Mouse (Mus musculus): ENCODE data around the gene Rpa1. TPM values are rescaled to one million over a fixed set of nuclear protein-coding genes. Genes with fewer than 3 reads are reported as not detected.

Gene Rpa1
- polyA plus RNA-seq, 2 experiments, result 79.9 to 92.7 TPM

DNA sequence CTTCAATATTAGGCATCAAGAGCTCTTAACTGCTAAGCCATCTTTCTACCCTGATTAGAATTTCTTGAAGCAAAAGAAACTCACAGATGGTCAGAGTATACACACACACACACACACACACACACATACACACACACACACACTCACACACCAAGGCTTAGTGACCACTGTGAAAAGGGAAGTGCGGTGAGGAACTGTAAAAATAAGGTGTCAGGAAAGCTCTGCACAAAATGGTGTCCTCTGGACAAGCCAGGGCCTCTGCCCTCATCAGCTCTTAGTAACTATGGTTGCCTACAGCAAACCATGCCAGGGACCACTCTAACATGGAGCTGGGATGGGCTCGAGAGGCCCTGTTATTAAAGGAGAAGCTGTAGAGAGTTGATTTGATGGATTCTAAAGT is 23.7 kb downstream of the Rpa1 start:
- no peak for TF ChIP-seq POLR2A (IDR thresholded peaks at IDR 0.05; ENCODE audit: borderline replicate concordance, extremely low read depth, insufficient read depth, insufficient read length)
- ATAC-seq (ENCODE audit: low FRiP score, low read depth), result no peak

DNA sequence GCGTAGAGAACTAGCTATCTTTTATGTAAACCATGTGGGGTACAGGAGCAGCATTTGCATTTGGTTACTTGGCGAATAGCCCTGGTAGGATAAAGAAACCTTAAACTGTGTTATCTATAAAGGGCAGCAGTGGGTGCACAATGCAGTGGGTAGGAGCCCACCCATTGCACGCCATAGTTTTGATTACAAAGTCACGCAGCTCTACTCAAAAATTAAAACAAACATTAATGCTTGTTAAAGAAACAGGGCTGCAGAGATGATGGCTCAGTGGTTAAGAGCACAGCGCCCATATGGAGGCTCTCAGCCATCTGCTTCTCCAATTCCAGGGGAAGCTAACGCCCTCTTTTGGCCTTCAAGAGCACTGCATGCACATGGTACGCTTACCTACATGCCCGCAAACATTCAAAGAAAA is 24.8 kb downstream of the Rpa1 start:
- no peaks in the 10 kb centered on the region for H3K27me3 ChIP-seq (ENCODE audit: control insufficient read depth, insufficient read depth, low read length)
- H3K4me2 ChIP-seq (replicated peaks; ENCODE audit: low read depth, low read length, severe bottlenecking), result no peak overlapping the region
- H3K27ac ChIP-seq (replicated peaks; ENCODE audit: low read depth, low read length), result no peak overlapping the region
- H3K36me3 ChIP-seq (ENCODE audit: control insufficient read depth, insufficient read depth, low read length), result peaks cover 16% of the 10 kb centered on the region
- H3K4me1 ChIP-seq (ENCODE audit: control insufficient read depth, insufficient read depth, low read length), result no peaks in the 10 kb centered on the region
- no peak overlapping the region for H3K9ac ChIP-seq (ENCODE audit: low read depth, low read length, severe bottlenecking)
- H3K9me3 ChIP-seq (ENCODE audit: control insufficient read depth, low read length), result no peaks in the 10 kb centered on the region
- no peak for ATAC-seq (ENCODE audit: low FRiP score, low read depth)
- no peak overlapping the region for H3K4me3 ChIP-seq (replicated peaks; ENCODE audit: low read length)
- TF ChIP-seq POLR2A (IDR thresholded peaks at IDR 0.05; ENCODE audit: borderline replicate concordance, extremely low read depth, insufficient read depth, insufficient read length), result no peak
- DNase-seq (ENCODE audit: low spot score), result no peak
- WGBS, result 75% methylated on average over 8 of the region's 8 CpGs

More for the DNA sequence above, 23.7 kb downstream of the Rpa1 start:
- Histone ChIP-seq H3K9me3 (ENCODE audit: control insufficient read depth, low read length) (no peaks in the 10 kb centered on the region), H3K4me2 (replicated peaks; ENCODE audit: low read depth, low read length, severe bottlenecking) (no peak overlapping the region), H3K27me3 (ENCODE audit: control insufficient read depth, insufficient read depth, low read length) (no peaks in the 10 kb centered on the region), H3K4me3 (replicated peaks; ENCODE audit: low read length) (no peak overlapping the region), H3K36me3 (ENCODE audit: control insufficient read depth, insufficient read depth, low read length) (peaks cover 22% of the 10 kb centered on the region), H3K27ac (replicated peaks; ENCODE audit: low read depth, low read length) (no peak overlapping the region), H3K4me1 (ENCODE audit: control insufficient read depth, insufficient read depth, low read length) (no peaks in the 10 kb centered on the region), H3K9ac (ENCODE audit: low read depth, low read length, severe bottlenecking) (no peak overlapping the region)
- 98% methylated on average over 2 of the region's 2 CpGs for WGBS
- DNase-seq (ENCODE audit: low spot score), result no peak

- DNase-seq (ENCODE audit: low spot score) (no peak), ATAC-seq (ENCODE audit: low FRiP score, low read depth) (no peak)
- H3K27ac ChIP-seq (replicated peaks; ENCODE audit: low read depth, low read length), result no peak overlapping the region
- no peaks in the 10 kb centered on the region for H3K4me1 ChIP-seq (ENCODE audit: control insufficient read depth, insufficient read depth, low read length)
- H3K4me3 ChIP-seq (replicated peaks; ENCODE audit: low read length), result no peak overlapping the region
- H3K9ac ChIP-seq (ENCODE audit: low read depth, low read length, severe bottlenecking), result no peak overlapping the region
- peaks cover 31% of the 10 kb centered on the region for H3K36me3 ChIP-seq (ENCODE audit: control insufficient read depth, insufficient read depth, low read length)
- TF ChIP-seq POLR2A (IDR thresholded peaks at IDR 0.05; ENCODE audit: borderline replicate concordance, extremely low read depth, insufficient read depth, insufficient read length), result no peak
- H3K27me3 ChIP-seq (ENCODE audit: control insufficient read depth, insufficient read depth, low read length), result no peaks in the 10 kb centered on the region
- no peak overlapping the region for H3K4me2 ChIP-seq (replicated peaks; ENCODE audit: low read depth, low read length, severe bottlenecking)
- 61% methylated on average over 5 of the region's 5 CpGs for WGBS
- no peaks in the 10 kb centered on the region for H3K9me3 ChIP-seq (ENCODE audit: control insufficient read depth, low read length)
These were observed 28.9 kb downstream of the Rpa1 start for GRCm38 (mm10) chr11:75319246-75319645.

GRCm38 (mm10) chr11:75318351-75319221 is 29.5 kb downstream of the Rpa1 start:
- no peak for ATAC-seq (ENCODE audit: low FRiP score, low read depth)

GRCm38 (mm10) chr11:75313834-75314233 is 34.3 kb downstream of the Rpa1 start:
- Histone ChIP-seq H3K4me2 (replicated peaks; ENCODE audit: low read depth, low read length, severe bottlenecking) (no peak overlapping the region), H3K27ac (replicated peaks; ENCODE audit: low read depth, low read length) (no peak overlapping the region), H3K9me3 (ENCODE audit: control insufficient read depth, low read length) (no peaks in the 10 kb centered on the region), H3K36me3 (ENCODE audit: control insufficient read depth, insufficient read depth, low read length) (peaks cover 79% of the 10 kb centered on the region), H3K9ac (ENCODE audit: low read depth, low read length, severe bottlenecking) (no peak overlapping the region), H3K4me3 (replicated peaks; ENCODE audit: low read length) (no peak overlapping the region), H3K27me3 (ENCODE audit: control insufficient read depth, insufficient read depth, low read length) (no peaks in the 10 kb centered on the region), H3K4me1 (ENCODE audit: control insufficient read depth, insufficient read depth, low read length) (no peaks in the 10 kb centered on the region)
- 88% methylated on average over 8 of the region's 8 CpGs for WGBS
- ATAC-seq (ENCODE audit: low FRiP score, low read depth), result no peak
- DNase-seq (ENCODE audit: low spot score), result no peak
- TF ChIP-seq POLR2A (IDR thresholded peaks at IDR 0.05; ENCODE audit: borderline replicate concordance, extremely low read depth, insufficient read depth, insufficient read length), result no peak

More at GRCm38 (mm10) chr11:75318351-75319221, 29.5 kb downstream of the Rpa1 start:
- DNase-seq (ENCODE audit: low spot score), result no peak
- WGBS, result 71% methylated on average over 14 of the region's 14 CpGs
- no peak overlapping the region for H3K4me3 ChIP-seq (replicated peaks; ENCODE audit: low read length)
- no peak for TF ChIP-seq POLR2A (IDR thresholded peaks at IDR 0.05; ENCODE audit: borderline replicate concordance, extremely low read depth, insufficient read depth, insufficient read length)
- peaks cover 35% of the 10 kb centered on the region for H3K36me3 ChIP-seq (ENCODE audit: control insufficient read depth, insufficient read depth, low read length)
- H3K9ac ChIP-seq (ENCODE audit: low read depth, low read length, severe bottlenecking), result no peak overlapping the region
- no peak overlapping the region for H3K27ac ChIP-seq (replicated peaks; ENCODE audit: low read depth, low read length)
- H3K4me1 ChIP-seq (ENCODE audit: control insufficient read depth, insufficient read depth, low read length), result no peaks in the 10 kb centered on the region
- no peak overlapping the region for H3K4me2 ChIP-seq (replicated peaks; ENCODE audit: low read depth, low read length, severe bottlenecking)
- no peaks in the 10 kb centered on the region for H3K9me3 ChIP-seq (ENCODE audit: control insufficient read depth, low read length)
- no peaks in the 10 kb centered on the region for H3K27me3 ChIP-seq (ENCODE audit: control insufficient read depth, insufficient read depth, low read length)
